Mouse (Mus musculus) urinary bladder, postnatal 14 days (tissue): ENCODE data around the gene Camk1g.

Experiments used
- DNase-seq: peaks from one replicate; pipeline ENCODE4 v3.0.0; 2021; ENCODE audit warnings: low spot score

Gene Camk1g

DNA sequence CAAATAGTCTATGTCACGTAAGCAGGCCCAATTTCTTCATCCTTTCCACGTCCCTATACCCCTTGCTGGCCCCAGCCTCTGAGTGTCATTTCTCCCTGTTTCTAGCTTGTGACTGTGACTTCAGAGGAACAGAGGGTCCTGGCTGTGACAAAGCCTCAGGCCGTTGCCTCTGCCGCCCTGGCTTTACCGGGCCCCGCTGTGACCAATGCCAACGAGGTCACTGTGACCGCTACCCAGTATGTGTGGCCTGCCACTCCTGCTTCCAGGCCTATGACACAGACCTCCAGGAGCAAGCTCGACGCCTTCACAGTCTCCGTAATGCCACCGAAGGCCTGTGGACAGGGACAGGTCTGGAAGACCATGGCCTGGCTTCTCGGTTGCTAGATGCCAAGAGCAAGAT is 38.1 kb downstream of the Camk1g start:
- no peak for DNase-seq

- no peak for DNase-seq
Observed at GRCm38 (mm10) chr1:193330626-193331025, 39.5 kb downstream of the Camk1g start.

DNA sequence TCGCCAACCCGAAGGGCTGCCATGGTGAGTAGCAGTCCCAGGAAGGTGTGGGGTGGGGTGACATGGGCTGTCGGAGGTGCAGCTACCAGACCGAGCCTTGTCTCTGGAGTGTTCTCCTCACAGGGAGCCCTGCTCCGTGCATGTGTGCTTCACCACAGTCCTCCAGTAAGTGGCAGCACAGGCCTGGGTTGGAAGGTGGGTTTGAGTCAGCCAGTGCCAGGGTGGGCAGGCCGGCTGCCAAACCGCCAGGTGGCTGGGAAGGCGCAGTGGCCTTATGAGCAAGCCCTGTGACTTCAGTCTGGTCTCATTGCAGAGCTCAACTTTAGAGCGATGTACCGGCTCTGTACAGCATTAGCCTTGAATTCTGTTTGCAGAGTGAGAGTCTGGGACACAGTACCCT is 39.9 kb downstream of the Camk1g start:
- peak; percentile 51 for DNase-seq

DNA sequence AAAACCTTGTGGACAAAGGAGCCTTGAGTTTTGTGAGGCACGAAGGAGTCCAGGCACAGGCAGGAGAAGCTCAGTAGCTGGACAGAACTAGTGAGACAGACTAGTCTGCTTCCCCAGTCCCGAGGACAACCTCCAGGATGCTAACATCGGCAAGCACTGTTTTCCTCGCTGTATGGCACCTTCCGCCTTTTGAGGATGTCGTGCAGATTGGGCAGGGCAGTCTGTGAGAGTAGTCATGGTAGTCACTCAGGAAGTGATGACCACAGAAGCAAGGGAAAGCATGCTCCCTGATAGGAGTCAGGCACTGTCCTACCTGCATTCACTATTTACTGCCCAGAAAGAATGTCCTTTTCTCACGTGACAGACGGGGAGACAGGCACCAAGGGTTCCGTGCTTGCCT is 40.5 kb downstream of the Camk1g start:
- no peak for DNase-seq

DNA sequence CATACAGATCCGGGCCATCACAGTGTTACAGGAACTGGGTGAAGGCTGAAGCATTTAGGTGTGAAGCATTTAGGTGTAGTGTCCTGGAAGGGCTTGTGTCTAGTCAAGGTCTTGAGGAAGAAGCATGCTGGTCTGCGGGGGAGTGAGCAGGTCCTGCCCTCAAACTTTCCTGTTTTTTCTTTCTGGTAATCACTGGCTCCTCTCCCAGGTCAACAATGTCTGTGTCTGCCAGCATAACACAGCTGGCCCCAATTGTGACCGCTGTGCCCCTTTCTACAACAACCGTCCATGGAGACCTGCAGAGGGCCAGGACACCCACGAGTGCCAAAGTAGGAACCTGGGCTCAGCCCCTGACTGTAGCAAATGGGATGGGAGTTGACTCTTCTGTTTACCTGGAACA is 42.4 kb downstream of the Camk1g start:
- no peak for DNase-seq

DNA sequence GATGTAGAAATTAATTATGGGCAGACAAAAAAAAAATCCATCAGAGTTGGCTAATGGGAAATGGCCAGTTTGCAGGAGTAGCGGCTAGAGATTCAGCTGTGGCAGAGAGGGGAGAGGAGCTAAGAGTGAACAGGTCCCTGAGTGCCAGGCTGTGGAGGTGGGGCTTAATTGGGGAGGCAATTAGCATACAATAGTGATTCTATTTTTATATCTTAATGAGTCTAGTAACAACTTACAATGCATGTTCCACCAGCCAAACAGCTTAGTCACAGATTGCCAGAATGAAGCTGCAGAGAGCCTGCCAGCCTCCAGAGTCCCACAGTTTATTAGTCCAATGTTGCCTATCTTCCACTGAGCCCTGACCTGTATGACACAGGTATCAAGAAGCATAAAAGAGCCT is 42.9 kb downstream of the Camk1g start:
- DNase-seq: no peak

DNA sequence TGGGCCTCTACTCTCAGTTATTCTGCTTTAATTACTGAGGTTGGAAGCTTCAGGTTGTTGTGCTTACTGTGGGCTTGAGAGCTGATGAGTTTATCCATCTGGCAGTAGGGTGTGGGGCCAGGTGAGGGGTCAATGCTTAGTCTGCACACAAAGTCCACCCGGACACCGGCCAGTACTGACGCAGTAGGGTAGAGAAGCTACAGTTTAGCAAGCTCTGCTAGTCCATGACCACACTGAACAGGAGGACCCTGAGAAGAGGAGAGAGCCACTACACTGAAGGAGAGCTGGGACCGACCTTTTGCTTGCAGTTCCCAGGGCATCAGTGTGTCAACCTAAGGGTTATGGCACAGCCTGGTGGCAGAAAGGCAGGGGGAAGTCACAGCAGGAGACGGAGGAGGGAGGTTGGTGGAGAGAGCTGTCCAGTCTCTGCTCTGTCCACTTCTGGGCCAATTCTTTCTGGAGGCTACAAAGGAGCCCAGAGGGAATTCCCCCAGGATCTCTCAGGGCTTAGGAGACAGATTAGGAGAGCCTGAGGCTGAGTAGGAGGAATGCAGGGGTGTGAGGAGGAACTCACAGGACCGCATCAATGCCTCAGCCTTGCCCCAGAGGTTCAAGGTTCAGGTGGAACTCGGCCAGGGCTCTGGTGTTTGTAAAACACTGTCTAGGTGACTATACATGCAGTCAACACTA is 43.5 kb downstream of the Camk1g start:
- no peak for DNase-seq

- DNase-seq: no peak
Observed at GRCm38 (mm10) chr1:193325891-193326290, 44.2 kb downstream of the Camk1g start.

GRCm38 (mm10) chr1:193324224-193324623 is 45.9 kb downstream of the Camk1g start:
- DNase-seq: peak; percentile 55

DNA sequence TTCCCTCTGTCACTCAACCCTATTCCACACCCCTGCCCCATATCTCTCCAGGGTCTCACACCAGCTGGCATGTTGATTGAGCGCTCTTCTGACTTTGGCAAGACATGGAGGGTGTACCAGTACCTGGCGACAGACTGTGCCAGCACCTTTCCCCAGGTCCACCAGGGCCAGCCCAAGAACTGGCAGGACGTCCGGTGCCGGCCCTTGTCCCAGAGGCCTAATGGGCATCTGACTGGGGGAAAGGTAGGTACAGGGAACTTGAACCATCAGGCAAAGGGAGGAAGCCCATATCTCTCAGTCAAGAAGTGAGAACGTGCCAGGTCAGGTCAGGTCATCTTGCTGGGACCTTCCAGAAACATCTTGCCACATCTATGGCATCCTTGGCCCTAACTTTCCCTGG is 46.4 kb downstream of the Camk1g start:
- no peak for DNase-seq

- no peak for DNase-seq
Observed at GRCm38 (mm10) chr1:193320398-193320797, 49.7 kb downstream of the Camk1g start.

GRCm38 (mm10) chr1:193319721-193320120 is 50.4 kb downstream of the Camk1g start:
- DNase-seq: no peak

DNA sequence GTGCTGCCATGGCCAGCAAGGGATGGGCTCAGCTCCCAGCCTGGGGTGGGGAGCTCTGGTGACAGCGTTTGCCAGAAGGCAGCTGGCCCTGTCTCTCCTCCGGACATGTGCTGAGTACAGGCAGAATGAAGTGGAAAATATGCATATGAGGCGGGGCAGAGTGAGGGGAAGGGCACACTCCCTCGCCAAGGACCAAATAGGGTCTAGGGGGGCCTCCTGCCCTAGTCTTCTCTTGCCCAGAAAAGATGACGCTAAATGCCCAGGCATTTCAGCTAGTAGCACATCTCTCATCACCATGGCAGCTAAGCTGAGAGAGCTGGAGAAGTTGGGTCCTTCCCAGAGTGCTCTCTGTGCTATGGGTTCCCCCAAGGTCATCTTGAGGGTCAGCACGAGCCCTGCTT is 52.9 kb downstream of the Camk1g start:
- DNase-seq: peak; percentile 70

DNA sequence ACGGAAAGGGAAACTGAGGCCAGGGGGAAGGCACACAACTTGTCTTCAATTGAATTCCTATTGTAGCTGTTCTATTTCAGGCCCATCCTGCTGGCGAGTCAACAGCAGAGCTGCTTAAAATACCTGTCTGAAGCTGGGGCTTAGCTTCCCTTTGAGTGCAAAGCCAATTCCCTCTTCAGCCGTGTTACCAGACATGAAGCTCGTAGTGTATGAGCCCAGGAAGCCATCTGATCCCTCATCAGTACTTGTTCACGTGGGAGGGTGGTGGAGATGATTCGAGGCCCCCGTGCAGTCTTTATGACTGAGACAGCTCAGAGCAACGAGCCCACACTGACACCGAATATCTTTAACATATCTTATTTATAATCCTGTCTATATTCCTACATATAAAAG is 53.7 kb downstream of the Camk1g start:
- no peak for DNase-seq

DNA sequence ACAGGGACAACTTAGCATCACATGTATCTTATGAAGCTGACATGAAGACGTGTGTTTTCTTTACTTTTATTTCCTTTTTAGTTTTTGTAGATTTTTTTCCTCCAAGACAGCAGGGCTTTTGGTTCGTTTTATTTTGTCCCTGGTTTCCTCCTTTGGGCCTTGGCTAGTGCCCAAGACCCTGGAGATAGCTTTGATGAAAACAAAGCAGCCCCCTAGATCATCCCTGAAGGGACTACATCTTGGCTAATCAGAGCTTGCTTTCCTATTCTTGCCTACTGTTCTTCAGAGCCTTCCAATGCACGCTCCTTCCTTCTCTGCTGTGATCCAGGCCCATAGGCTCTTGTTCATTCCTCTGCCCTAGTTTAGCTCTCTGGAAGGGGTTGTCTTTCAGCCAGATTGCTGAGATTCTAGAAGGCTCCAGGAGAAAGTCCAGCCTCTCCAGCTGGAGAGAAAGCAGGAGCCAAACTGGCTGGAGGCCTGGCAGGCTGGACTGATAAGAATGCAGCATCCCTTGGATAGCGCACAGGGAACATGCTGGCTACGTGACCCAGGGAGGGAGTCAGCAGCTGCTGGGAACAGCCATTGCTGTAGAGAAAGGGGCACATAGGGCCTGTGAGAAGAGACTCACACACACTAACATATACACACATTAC is 54.3 kb downstream of the Camk1g start:
- peak; percentile 86 for DNase-seq

DNA sequence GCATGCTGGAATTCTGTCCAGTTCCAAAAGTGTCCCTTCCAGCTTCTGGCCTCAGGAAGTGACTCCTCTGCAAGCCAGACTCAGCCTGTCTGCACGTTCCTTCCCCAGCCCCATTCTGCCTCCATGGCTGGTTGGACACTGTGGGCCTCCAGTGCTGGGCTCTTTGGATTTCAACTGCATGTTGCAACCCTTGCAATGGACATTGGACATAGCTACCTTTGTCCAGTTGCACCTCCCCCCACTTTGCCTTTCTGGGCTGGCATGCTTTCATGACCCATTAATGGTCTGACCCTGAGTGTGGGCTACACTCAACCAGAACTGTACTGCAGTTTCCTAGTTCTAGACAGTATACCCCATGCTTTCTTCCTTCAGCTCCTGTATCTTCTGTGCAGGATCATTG is 58.5 kb downstream of the Camk1g start:
- DNase-seq: no peak

- no peak for DNase-seq
Observed at GRCm38 (mm10) chr1:193310519-193311085, 59.5 kb downstream of the Camk1g start.

DNA sequence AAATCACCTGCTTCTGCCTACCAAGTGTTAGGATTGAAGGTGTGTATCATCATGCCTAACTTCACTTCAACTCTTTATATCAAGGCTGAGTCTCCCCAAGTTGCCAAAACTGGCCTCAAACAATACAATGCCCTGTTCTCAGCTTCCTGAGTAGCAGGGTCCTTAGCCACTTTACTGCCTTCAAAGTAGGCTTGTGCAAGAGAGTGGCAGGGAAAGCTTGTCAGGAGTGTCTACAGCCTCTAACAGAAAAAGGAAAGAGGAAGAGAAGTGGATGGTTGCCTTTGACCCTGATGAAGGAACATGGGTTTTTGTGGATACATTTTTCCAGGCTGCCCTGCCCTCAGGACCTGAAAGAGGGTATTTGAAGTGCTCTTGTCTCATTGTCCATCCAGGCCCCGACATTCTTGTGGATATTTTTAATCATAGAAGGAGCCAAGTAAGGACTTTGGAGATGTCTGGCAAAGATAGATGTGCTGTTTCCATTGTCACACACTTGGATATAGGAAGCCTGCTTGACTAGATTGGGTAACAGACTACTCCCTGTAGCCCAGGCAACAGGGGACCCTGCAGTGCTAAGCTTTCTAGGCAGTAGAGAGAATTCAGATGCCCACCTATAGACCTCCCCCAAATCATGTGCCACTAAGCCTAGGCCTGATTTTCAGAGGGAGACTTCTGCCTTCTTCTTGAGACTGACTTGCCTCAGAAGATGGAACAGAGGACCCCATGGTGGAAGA is 60.1 kb downstream of the Camk1g start:
- DNase-seq: no peak

DNA sequence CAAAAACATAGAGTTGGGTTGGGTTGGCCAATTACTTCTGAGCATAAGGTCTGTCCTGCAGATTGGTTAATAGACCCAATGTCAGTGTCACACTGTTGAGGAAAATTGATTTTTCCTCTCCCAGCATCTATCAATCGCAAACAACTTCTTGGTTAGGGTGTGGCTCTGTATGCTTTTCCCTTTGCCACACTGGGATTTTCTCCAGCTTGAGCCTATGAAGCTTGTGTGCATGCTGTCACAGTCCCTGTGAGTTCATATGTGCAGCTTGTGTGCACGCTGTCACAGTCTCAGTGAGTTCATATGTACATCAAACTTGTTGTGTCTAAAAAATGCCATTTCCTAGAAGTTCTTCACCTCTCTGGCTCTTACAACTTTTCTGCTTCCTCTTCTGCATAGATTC is 63.3 kb downstream of the Camk1g start:
- DNase-seq: no peak

- DNase-seq: no peak
Observed at GRCm38 (mm10) chr1:193305386-193305785, 64.7 kb downstream of the Camk1g start.

DNA sequence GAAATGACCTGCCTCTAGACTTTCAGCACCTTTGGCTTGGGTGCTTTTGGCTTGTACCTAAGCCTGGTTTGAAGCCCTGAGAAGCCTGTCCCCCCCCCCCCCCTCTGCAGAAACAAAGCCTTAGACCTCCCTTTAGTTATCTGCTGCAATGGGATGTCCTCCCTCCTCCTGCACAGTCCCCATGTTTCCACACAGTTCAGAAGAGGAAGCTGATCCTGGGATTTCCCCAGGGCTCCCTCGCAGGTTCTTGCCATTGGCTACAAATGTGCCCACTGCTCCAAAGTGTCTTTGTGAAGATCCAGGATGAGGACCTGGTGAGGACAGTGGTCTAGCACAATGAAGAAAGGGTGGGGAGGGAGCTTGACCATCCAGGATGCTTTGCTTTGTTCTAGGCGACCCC is 67.0 kb downstream of the Camk1g start:
- DNase-seq: no peak

DNA sequence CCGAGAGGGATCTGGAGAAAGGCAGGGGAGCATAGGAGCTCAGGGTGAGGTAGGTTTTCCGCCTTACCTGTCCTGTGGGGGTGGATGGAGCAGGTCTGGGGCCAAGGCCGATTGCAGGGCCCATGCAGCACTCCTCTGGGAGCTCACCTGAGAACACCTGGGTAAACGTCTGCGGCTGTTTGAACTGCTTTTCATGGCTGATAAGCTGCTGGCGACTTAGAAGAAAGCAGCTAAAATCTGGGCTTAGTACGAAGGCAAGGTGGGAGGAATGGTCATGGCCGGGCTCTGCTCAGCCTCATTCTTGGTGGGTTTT is 68.0 kb downstream of the Camk1g start:
- DNase-seq: no peak
